In the genomic region with DNA sequence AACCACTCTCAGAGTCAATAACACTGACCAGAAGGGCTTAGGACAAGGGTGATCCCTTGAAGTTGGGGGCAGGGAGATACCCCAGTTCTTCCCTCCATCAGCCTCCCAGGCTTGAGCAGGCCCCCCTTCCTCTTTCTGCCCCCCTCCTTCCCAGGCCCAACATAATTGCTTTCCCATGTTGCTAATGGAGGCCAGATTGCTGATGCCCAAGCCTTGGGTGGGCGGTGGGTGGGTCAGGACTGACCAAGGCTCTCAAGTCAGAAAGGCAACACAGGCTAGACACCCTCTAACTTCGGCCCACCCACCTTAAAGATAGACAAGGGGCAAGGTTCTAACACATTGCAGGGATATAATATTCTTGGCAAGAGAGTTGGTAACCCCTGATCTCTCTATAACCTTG, we compare ENCODE assay signal across 25 mouse cellular contexts. TPM values are rescaled to one million over a fixed set of nuclear protein-coding genes. Genes with fewer than 3 reads are reported as not detected.
DNase-seq lines count a peak whose midpoint lies in the region; ATAC-seq lines count a peak whose summit lies in the region.
"Had no signal": no experiment of that assay in that cellular context is flagged by ENCODE, and none has a peak within 500 bp of the region (broad histone marks: within the 10 kb centered on the region; RNA-seq: fewer than 3 reads in every experiment).

No protein-coding gene starts in this region.

- no peak for DNase-seq in midbrain, embryonic 10.5 days (ENCODE audit: low spot score)
- peak; percentile 65 for DNase-seq in embryonic facial prominence, embryonic 11.5 days (ENCODE audit: low spot score)
- DNase-seq in liver, result no peak
- DNase-seq: adrenal gland, postnatal 10 days; adrenal gland, postnatal 36 days; B cell, adult 2 months; cerebellum, adult 18-20 months; cerebellum, adult 9-10 months; cerebellum, postnatal 14 days; gastrocnemius, postnatal 10 days; gastrocnemius, postnatal 36 days; heart, postnatal 10 days; heart, postnatal 36 days had no signal

- 85% methylated on average over 2 of the region's 2 CpGs for WGBS in forebrain, embryonic 12.5 days
- 88% methylated on average over 2 of the region's 2 CpGs for WGBS in forebrain, embryonic 15.5 days
- 93% methylated on average over 2 of the region's 2 CpGs for WGBS in midbrain, embryonic 10.5 days
- WGBS in midbrain, embryonic 13.5 days, result 84% methylated on average over 2 of the region's 2 CpGs
- WGBS in embryonic facial prominence, embryonic 11.5 days, result 43% methylated on average over 2 of the region's 2 CpGs

- no peak overlapping the region for H3K9ac ChIP-seq in forebrain, embryonic 12.5 days
- H3K9ac ChIP-seq in forebrain, embryonic 15.5 days (replicated peaks), result no peak overlapping the region
- H3K9ac ChIP-seq in midbrain, embryonic 13.5 days (replicated peaks), result no peak overlapping the region
- no peak overlapping the region for H3K9ac ChIP-seq in embryonic facial prominence, embryonic 11.5 days (replicated peaks; ENCODE audit: low read length)
- H3K9ac ChIP-seq: embryonic facial prominence, embryonic 13.5 days; heart, embryonic 12.5 days; heart, embryonic 15.5 days; hindbrain, embryonic 15.5 days had no signal

- H3K4me3 ChIP-seq in forebrain, embryonic 12.5 days (replicated peaks), result no peak overlapping the region
- no peak overlapping the region for H3K4me3 ChIP-seq in forebrain, embryonic 15.5 days
- H3K4me3 ChIP-seq in midbrain, embryonic 10.5 days, result no peak overlapping the region
- H3K4me3 ChIP-seq in midbrain, embryonic 13.5 days (replicated peaks), result no peak overlapping the region
- H3K4me3 ChIP-seq in embryonic facial prominence, embryonic 11.5 days (ENCODE audit: low read depth, low read length), result no peak overlapping the region
- H3K4me3 ChIP-seq: embryonic facial prominence, embryonic 13.5 days; erythroblast, embryonic 14.5 days; heart, embryonic 12.5 days; heart, embryonic 15.5 days; hindbrain, embryonic 15.5 days had no signal

- H3K9me3 ChIP-seq in forebrain, embryonic 12.5 days, result no peaks in the 10 kb centered on the region
- no peaks in the 10 kb centered on the region for H3K9me3 ChIP-seq in forebrain, embryonic 15.5 days
- H3K9me3 ChIP-seq in midbrain, embryonic 10.5 days (replicated peaks), result no peaks in the 10 kb centered on the region
- no peaks in the 10 kb centered on the region for H3K9me3 ChIP-seq in midbrain, embryonic 13.5 days
- H3K9me3 ChIP-seq in embryonic facial prominence, embryonic 11.5 days (replicated peaks; ENCODE audit: control insufficient read depth, low read length), result no peaks in the 10 kb centered on the region
- H3K9me3 ChIP-seq: embryonic facial prominence, embryonic 13.5 days; G1E; heart, embryonic 12.5 days; heart, embryonic 15.5 days; hindbrain, embryonic 15.5 days had no signal

- H3K36me3 ChIP-seq in forebrain, embryonic 12.5 days (replicated peaks), result peaks cover 29% of the 10 kb centered on the region
- peaks cover 10% of the 10 kb centered on the region for H3K36me3 ChIP-seq in forebrain, embryonic 15.5 days
- H3K36me3 ChIP-seq in midbrain, embryonic 10.5 days, result peaks cover 51% of the 10 kb centered on the region
- peaks cover 23% of the 10 kb centered on the region for H3K36me3 ChIP-seq in midbrain, embryonic 13.5 days
- H3K36me3 ChIP-seq in embryonic facial prominence, embryonic 11.5 days (replicated peaks; ENCODE audit: control insufficient read depth, insufficient read depth, low read depth, low read length), result no peaks in the 10 kb centered on the region
- H3K36me3 ChIP-seq: G1E; heart, embryonic 15.5 days; hindbrain, embryonic 15.5 days had no signal

- H3K4me2 ChIP-seq in forebrain, embryonic 12.5 days, result no peak overlapping the region
- H3K4me2 ChIP-seq in forebrain, embryonic 15.5 days (replicated peaks), result no peak overlapping the region
- no peak overlapping the region for H3K4me2 ChIP-seq in midbrain, embryonic 13.5 days (replicated peaks)
- H3K4me2 ChIP-seq in embryonic facial prominence, embryonic 11.5 days (ENCODE audit: low read depth, low read length), result no peak overlapping the region
- H3K4me2 ChIP-seq: embryonic facial prominence, embryonic 13.5 days; heart, embryonic 12.5 days; heart, embryonic 15.5 days; hindbrain, embryonic 15.5 days had no signal

- H3K4me1 ChIP-seq in forebrain, embryonic 12.5 days, result peaks cover 39% of the 10 kb centered on the region
- H3K4me1 ChIP-seq in forebrain, embryonic 15.5 days, result peaks cover 23% of the 10 kb centered on the region
- peaks cover 64% of the 10 kb centered on the region for H3K4me1 ChIP-seq in midbrain, embryonic 10.5 days
- peaks cover 42% of the 10 kb centered on the region for H3K4me1 ChIP-seq in midbrain, embryonic 13.5 days (replicated peaks)
- peaks cover 4% of the 10 kb centered on the region for H3K4me1 ChIP-seq in embryonic facial prominence, embryonic 11.5 days (ENCODE audit: control insufficient read depth, insufficient read depth, low read length)

- no peak for ATAC-seq in forebrain, embryonic 12.5 days (ENCODE audit: low FRiP score)
- no peak for ATAC-seq in forebrain, embryonic 15.5 days (replicated peaks)
- no peak for ATAC-seq in midbrain, embryonic 13.5 days
- no peak for ATAC-seq in embryonic facial prominence, embryonic 11.5 days (replicated peaks; ENCODE audit: insufficient number of reproducible peaks, low FRiP score, low TSS enrichment, low read depth)
- ATAC-seq: forebrain, embryonic 14.5 days; intestine, postnatal 0 days; Patski had no signal

- H3K27ac ChIP-seq in forebrain, embryonic 12.5 days, result 0 out of 2 replicates have a peak overlapping the region, but pooled peaks have one; percentile 19
- no peak overlapping the region for H3K27ac ChIP-seq in forebrain, embryonic 15.5 days (replicated peaks)
- H3K27ac ChIP-seq in midbrain, embryonic 10.5 days (replicated peaks), result peak overlapping the region; percentile 57; the same call in 1 of the 2 replicates
- no peak overlapping the region for H3K27ac ChIP-seq in midbrain, embryonic 13.5 days
- H3K27ac ChIP-seq in embryonic facial prominence, embryonic 11.5 days (replicated peaks; ENCODE audit: low read depth, low read length), result no peak overlapping the region
- H3K27ac ChIP-seq: embryonic facial prominence, embryonic 13.5 days; heart, embryonic 15.5 days; hindbrain, embryonic 15.5 days had no signal

- H3K27me3 ChIP-seq in forebrain, embryonic 12.5 days, result peaks cover 13% of the 10 kb centered on the region; the same call in 1 of the 2 replicates
- H3K27me3 ChIP-seq in forebrain, embryonic 15.5 days, result no peaks in the 10 kb centered on the region
- peaks cover 24% of the 10 kb centered on the region for H3K27me3 ChIP-seq in midbrain, embryonic 10.5 days (ENCODE audit: low read depth, poor library complexity, severe bottlenecking)
- no peaks in the 10 kb centered on the region for H3K27me3 ChIP-seq in midbrain, embryonic 13.5 days
- no peaks in the 10 kb centered on the region for H3K27me3 ChIP-seq in embryonic facial prominence, embryonic 11.5 days (ENCODE audit: control insufficient read depth, insufficient read depth, low read length)
- H3K27me3 ChIP-seq: hindbrain, embryonic 15.5 days; Patski had no signal

RNA-seq across cellular contexts. Expression of gene Enho, which starts 15.4 kb away (rescaled TPM):
- polyA plus RNA-seq in forebrain, embryonic 12.5 days (2016; fragmentation: Nextera tagmentation; extraction: Ambion mirVana), result 43.2 and 44.7 TPM in 2 replicates
- polyA plus RNA-seq in forebrain, embryonic 15.5 days (2015; fragmentation: Nextera tagmentation; extraction: Ambion mirVana), result 58.3 and 66.4 TPM in 2 replicates
- polyA plus RNA-seq in midbrain, embryonic 10.5 days (2016; fragmentation: Nextera tagmentation; extraction: Ambion mirVana), result 23.2 and 31.4 TPM in 2 replicates
- 81.6 and 92.1 TPM in 2 replicates for polyA plus RNA-seq in midbrain, embryonic 13.5 days (2015; fragmentation: Nextera tagmentation; extraction: Ambion mirVana)
- 19.9 and 24.5 TPM in 2 replicates for polyA plus RNA-seq in embryonic facial prominence, embryonic 11.5 days (2014; fragmentation: Nextera tagmentation; extraction: Ambion mirVana)
- polyA plus RNA-seq: G1E had no signal

RNA-seq across cellular contexts. Expression of gene Cntfr, which starts 41.4 kb away (rescaled TPM):
- 21.9 and 28.3 TPM in 2 replicates for polyA plus RNA-seq in forebrain, embryonic 12.5 days (2016; fragmentation: Nextera tagmentation; extraction: Ambion mirVana)
- 15.8 and 16.6 TPM in 2 replicates for polyA plus RNA-seq in forebrain, embryonic 15.5 days (2015; fragmentation: Nextera tagmentation; extraction: Ambion mirVana)
- 27.1 and 35.8 TPM in 2 replicates for polyA plus RNA-seq in midbrain, embryonic 10.5 days (2016; fragmentation: Nextera tagmentation; extraction: Ambion mirVana)
- 27.6 and 32.7 TPM in 2 replicates for polyA plus RNA-seq in midbrain, embryonic 13.5 days (2015; fragmentation: Nextera tagmentation; extraction: Ambion mirVana)
- polyA plus RNA-seq in embryonic facial prominence, embryonic 11.5 days (2014; fragmentation: Nextera tagmentation; extraction: Ambion mirVana), result 8.8 and 9.8 TPM in 2 replicates
- polyA plus RNA-seq: erythroblast, embryonic 14.5 days had no signal

RNA-seq across cellular contexts. Expression of gene Il11ra1, which starts 44.3 kb away (rescaled TPM):
- polyA plus RNA-seq in forebrain, embryonic 12.5 days (2016; fragmentation: Nextera tagmentation; extraction: Ambion mirVana), result 56.6 and 62.1 TPM in 2 replicates
- polyA plus RNA-seq in forebrain, embryonic 15.5 days (2015; fragmentation: Nextera tagmentation; extraction: Ambion mirVana), result 23.8 and 26.4 TPM in 2 replicates
- 69.0 TPM in 2 replicates for polyA plus RNA-seq in midbrain, embryonic 10.5 days (2016; fragmentation: Nextera tagmentation; extraction: Ambion mirVana)
- polyA plus RNA-seq in midbrain, embryonic 13.5 days (2015; fragmentation: Nextera tagmentation; extraction: Ambion mirVana), result 34.0 and 34.9 TPM in 2 replicates
- 199 and 201 TPM in 2 replicates for polyA plus RNA-seq in embryonic facial prominence, embryonic 11.5 days (2014; fragmentation: Nextera tagmentation; extraction: Ambion mirVana)

RNA-seq across cellular contexts. Expression of gene Rpp25l, which starts 57.8 kb away (rescaled TPM):
- polyA plus RNA-seq in forebrain, embryonic 12.5 days (2016; fragmentation: Nextera tagmentation; extraction: Ambion mirVana), result 77.0 and 79.1 TPM in 2 replicates
- 58.0 and 70.0 TPM in 2 replicates for polyA plus RNA-seq in forebrain, embryonic 15.5 days (2015; fragmentation: Nextera tagmentation; extraction: Ambion mirVana)
- polyA plus RNA-seq in midbrain, embryonic 10.5 days (2016; fragmentation: Nextera tagmentation; extraction: Ambion mirVana), result 86.4 and 91.5 TPM in 2 replicates
- 63.9 and 67.4 TPM in 2 replicates for polyA plus RNA-seq in midbrain, embryonic 13.5 days (2015; fragmentation: Nextera tagmentation; extraction: Ambion mirVana)
- polyA plus RNA-seq in embryonic facial prominence, embryonic 11.5 days (2014; fragmentation: Nextera tagmentation; extraction: Ambion mirVana), result 89.4 and 101 TPM in 2 replicates

Comparison
In these comparisons a context has a peak if more than half of its experiments do, and no peak if none do; other contexts are left out.
1. H3K27ac ChIP-seq: peak in forebrain, embryonic 12.5 days (single experiment) and midbrain, embryonic 10.5 days (single experiment); none in forebrain, embryonic 15.5 days (single experiment), midbrain, embryonic 13.5 days (single experiment) and embryonic facial prominence, embryonic 11.5 days (single experiment).